Comparison of ENCODE assay signal across 16 mouse cellular contexts in genomic region chr17:4884761-4885160, GRCm38 (mm10).
DNase-seq lines count a peak whose midpoint lies in the region; ATAC-seq and TF ChIP-seq lines count a peak whose summit lies in the region.
"Had no signal": no experiment of that assay in that cellular context is flagged by ENCODE, and none has a peak within 500 bp of the region (broad histone marks: within the 10 kb centered on the region; RNA-seq: fewer than 3 reads in every experiment).

No protein-coding gene starts in this region.

- DNase-seq in heart, postnatal 4 days, result peak; percentile 7
- DNase-seq in heart, postnatal 25 days (ENCODE audit: low spot score), result no peak
- DNase-seq in lung, postnatal 0 days (ENCODE audit: low spot score), result no peak
- no peak for DNase-seq in lung, postnatal 36 days
- DNase-seq in MEL (ENCODE audit: low read depth, low spot score), result peak; percentile 21
- peak; percentile 34 for DNase-seq in splenic B cell, adult 2 months (ENCODE audit: low read depth, low spot score)
- DNase-seq in forebrain, embryonic 14.5 days (ENCODE audit: low spot score), result no peak
- DNase-seq: adrenal gland, postnatal 10 days; cerebellum, adult 2 months; lung, postnatal 14 days; right cerebral cortex, postnatal 4 days had no signal

- H3K9me3 ChIP-seq in lung, postnatal 0 days (ENCODE audit: low read length), result no peaks in the 10 kb centered on the region
- H3K9me3 ChIP-seq in MEL (replicated peaks; ENCODE audit: insufficient read depth, low read length), result no peaks in the 10 kb centered on the region
- no peaks in the 10 kb centered on the region for H3K9me3 ChIP-seq in forebrain, embryonic 14.5 days (replicated peaks; ENCODE audit: control insufficient read depth, low read length)
- H3K9me3 ChIP-seq: embryonic facial prominence, embryonic 12.5 days; forebrain, embryonic 13.5 days; hindbrain, embryonic 10.5 days; midbrain, embryonic 15.5 days had no signal

- TF ChIP-seq EP300 in lung, postnatal 0 days (IDR thresholded peaks at IDR 0.05), result no peak
- no peak for TF ChIP-seq EP300 in MEL (IDR thresholded peaks at IDR 0.05; ENCODE audit: low read depth in 1 of 2, low read length in 2 of 2)

- no peak overlapping the region for H3K9ac ChIP-seq in lung, postnatal 0 days (replicated peaks; ENCODE audit: low read depth)
- no peak overlapping the region for H3K9ac ChIP-seq in MEL (ENCODE audit: control insufficient read depth, low read depth, low read length, poor library complexity, severe bottlenecking)
- H3K9ac ChIP-seq in forebrain, embryonic 14.5 days (ENCODE audit: low read length), result no peak overlapping the region
- H3K9ac ChIP-seq: embryonic facial prominence, embryonic 12.5 days; forebrain, embryonic 13.5 days; midbrain, embryonic 15.5 days had no signal

- no peak overlapping the region for H3K4me3 ChIP-seq in lung, postnatal 0 days (ENCODE audit: low read depth, low read length)
- no peak overlapping the region for H3K4me3 ChIP-seq in MEL (ENCODE audit: control insufficient read depth in 1 of 2, insufficient read depth in 1 of 2, low read depth in 2 of 2, low read length in 2 of 2)
- H3K4me3 ChIP-seq in forebrain, embryonic 14.5 days (ENCODE audit: low read depth, low read length), result no peak overlapping the region
- H3K4me3 ChIP-seq: embryonic facial prominence, embryonic 12.5 days; forebrain, embryonic 13.5 days; hindbrain, embryonic 10.5 days; midbrain, embryonic 15.5 days had no signal

- no peaks in the 10 kb centered on the region for H3K4me1 ChIP-seq in lung, postnatal 0 days (ENCODE audit: insufficient read depth, low read depth, low read length)
- H3K4me1 ChIP-seq in MEL (ENCODE audit: control insufficient read depth in 1 of 2, insufficient read depth in 2 of 2, low read length in 2 of 2), result no peaks in the 10 kb centered on the region
- no peaks in the 10 kb centered on the region for H3K4me1 ChIP-seq in forebrain, embryonic 14.5 days (ENCODE audit: control insufficient read depth, insufficient read depth, low read length)
- H3K4me1 ChIP-seq: embryonic facial prominence, embryonic 12.5 days; forebrain, embryonic 13.5 days; hindbrain, embryonic 10.5 days; midbrain, embryonic 15.5 days had no signal

- intact Hi-C loops in heart, postnatal 25 days (cut with DNase I), result no loop called here

- H3K27ac ChIP-seq in lung, postnatal 0 days (ENCODE audit: low read length), result no peak overlapping the region
- H3K27ac ChIP-seq in MEL (ENCODE audit: control insufficient read depth, low read depth, low read length), result no peak overlapping the region
- H3K27ac ChIP-seq in forebrain, embryonic 14.5 days (ENCODE audit: low read depth, low read length), result no peak overlapping the region
- H3K27ac ChIP-seq: embryonic facial prominence, embryonic 12.5 days; forebrain, embryonic 13.5 days; hindbrain, embryonic 10.5 days; midbrain, embryonic 15.5 days had no signal

- H3K36me3 ChIP-seq in lung, postnatal 0 days (ENCODE audit: insufficient read depth, low read length), result no peaks in the 10 kb centered on the region
- no peaks in the 10 kb centered on the region for H3K36me3 ChIP-seq in MEL (ENCODE audit: control insufficient read depth in 1 of 2, insufficient read depth in 2 of 2, low read length in 2 of 2)
- H3K36me3 ChIP-seq in splenic B cell, adult 2 months (ENCODE audit: control insufficient read depth, insufficient read depth, low read length, poor library complexity, severe bottlenecking), result no peaks in the 10 kb centered on the region
- no peaks in the 10 kb centered on the region for H3K36me3 ChIP-seq in forebrain, embryonic 14.5 days (ENCODE audit: control insufficient read depth, insufficient read depth, low read length)
- H3K36me3 ChIP-seq: embryonic facial prominence, embryonic 12.5 days; hindbrain, embryonic 10.5 days; midbrain, embryonic 15.5 days had no signal

- peak; percentile 24; the same call in 1 of the 2 replicates for TF ChIP-seq CTCF in lung, postnatal 0 days (IDR thresholded peaks at IDR 0.05)
- TF ChIP-seq CTCF in MEL (IDR thresholded peaks at IDR 0.05 in 2 of 3, conservative IDR thresholded peaks at IDR 0.05 in 1 of 3; ENCODE audit: control insufficient read depth in 1 of 3, insufficient read depth in 1 of 3, low read depth in 2 of 3, low read length in 3 of 3, poor library complexity in 1 of 3, severe bottlenecking in 1 of 3), result peak; percentile 7 to 42 (median 36); a peak in 4 of 6 replicates

- TF ChIP-seq RAD21 in MEL (IDR thresholded peaks at IDR 0.05; ENCODE audit: low read depth, low read length), result no peak; the same call in none of the 2 replicates

- H3K4me2 ChIP-seq in lung, postnatal 0 days (replicated peaks; ENCODE audit: low read depth, low read length), result no peak overlapping the region
- no peak overlapping the region for H3K4me2 ChIP-seq in forebrain, embryonic 14.5 days (ENCODE audit: low read length)
- H3K4me2 ChIP-seq: embryonic facial prominence, embryonic 12.5 days; forebrain, embryonic 13.5 days; midbrain, embryonic 15.5 days had no signal

- 77% methylated on average over 3 of the region's 3 CpGs for WGBS in lung, postnatal 0 days
- WGBS in forebrain, embryonic 14.5 days, result 68% methylated on average over 3 of the region's 3 CpGs

- ATAC-seq in lung, postnatal 0 days, result no peak
- ATAC-seq in granulocyte monocyte progenitor cell, adult 5-6 weeks (replicated peaks; ENCODE audit: poor library complexity, severe bottlenecking), result no peak
- no peak for ATAC-seq in forebrain, embryonic 14.5 days
- ATAC-seq: forebrain, embryonic 13.5 days; midbrain, embryonic 15.5 days had no signal

- H3K79me2 ChIP-seq in MEL (ENCODE audit: control insufficient read depth, insufficient read depth, low read length, poor library complexity), result no peaks in the 10 kb centered on the region

- no peak for TF ChIP-seq POLR2A in MEL (IDR thresholded peaks at IDR 0.05; ENCODE audit: control insufficient read depth in 1 of 2, insufficient read depth in 1 of 2, low read depth in 1 of 2, low read length in 2 of 2, poor library complexity in 1 of 2)

- no peaks in the 10 kb centered on the region for H3K27me3 ChIP-seq in lung, postnatal 0 days (replicated peaks; ENCODE audit: insufficient read depth, low read length)
- peaks cover 11 to 19% of the 10 kb centered on the region in 2 experiments for H3K27me3 ChIP-seq in MEL (ENCODE audit: control insufficient read depth in 1 of 2, insufficient read depth in 2 of 2, low read length in 2 of 2)
- H3K27me3 ChIP-seq in splenic B cell, adult 2 months (ENCODE audit: control insufficient read depth, insufficient read depth, low read length, poor library complexity, severe bottlenecking), result no peaks in the 10 kb centered on the region
- no peaks in the 10 kb centered on the region for H3K27me3 ChIP-seq in forebrain, embryonic 14.5 days (replicated peaks; ENCODE audit: control insufficient read depth, insufficient read depth, low read length)
- H3K27me3 ChIP-seq: embryonic facial prominence, embryonic 12.5 days; forebrain, embryonic 13.5 days; midbrain, embryonic 15.5 days had no signal

TF ChIP-seq in MEL, 35 proteins besides CTCF, POLR2A, EP300 and RAD21:
- TF ChIP-seq SMC3 (IDR thresholded peaks at IDR 0.05; ENCODE audit: low read depth, low read length) (peak; percentile 22; the same call in 1 of the 2 replicates), USF2 (IDR thresholded peaks at IDR 0.05; ENCODE audit: borderline replicate concordance in 1 of 2, insufficient read depth in 1 of 2, low read depth in 1 of 2, low read length in 2 of 2) (no peak), ZMIZ1 (IDR thresholded peaks at IDR 0.05; ENCODE audit: low read depth, low read length) (no peak)

Comparison
In these comparisons a context has a peak if more than half of its experiments do, and no peak if none do; other contexts are left out.
1. DNase-seq: peak in heart, postnatal 4 days (single experiment), MEL (single experiment) and splenic B cell, adult 2 months (single experiment); none in heart, postnatal 25 days (single experiment), lung, postnatal 0 days (single experiment), lung, postnatal 36 days (single experiment) and forebrain, embryonic 14.5 days (single experiment).